Mouse (Mus musculus): ENCODE data around the gene Ext2. TPM values are rescaled to one million over a fixed set of nuclear protein-coding genes. Genes with fewer than 3 reads are reported as not detected.

Gene Ext2
- polyA plus RNA-seq, 1 experiment from 2014 or later = 111 TPM

- 69% methylated on average over 12 of the region's 12 CpGs for WGBS
- no peak for TF ChIP-seq CTCF (IDR thresholded peaks at IDR 0.05; ENCODE audit: low read depth)
- no peak overlapping the region for H3K4me2 ChIP-seq (ENCODE audit: low read length)
- H3K27ac ChIP-seq = no peak overlapping the region
- ATAC-seq (replicated peaks; ENCODE audit: low FRiP score, low read depth) (no peak), DNase-seq (ENCODE audit: low spot score) (no peak)
- H3K4me1 ChIP-seq (replicated peaks; ENCODE audit: insufficient read depth, low read length) = no peaks in the 10 kb centered on the region
- no peaks in the 10 kb centered on the region for H3K27me3 ChIP-seq (ENCODE audit: insufficient read depth, low read length)
- no peaks in the 10 kb centered on the region for H3K9me3 ChIP-seq (replicated peaks; ENCODE audit: low read length)
- no peak overlapping the region for H3K4me3 ChIP-seq (replicated peaks; ENCODE audit: low read depth, low read length)
- no peak overlapping the region for H3K9ac ChIP-seq (ENCODE audit: low read depth, low read length)
- no peaks in the 10 kb centered on the region for H3K36me3 ChIP-seq (ENCODE audit: insufficient read depth, low read length)
Measured at GRCm38 (mm10) chr2:93858845-93859244, 36.5 kb upstream of the Ext2 start.

GRCm38 (mm10) chr2:93851303-93851702 is 28.9 kb upstream of the Ext2 start:
- DNase-seq (ENCODE audit: low spot score) = no peak
- Histone ChIP-seq H3K9me3 (replicated peaks; ENCODE audit: low read length) (no peaks in the 10 kb centered on the region), H3K4me2 (ENCODE audit: low read length) (no peak overlapping the region), H3K27ac (no peak overlapping the region), H3K27me3 (ENCODE audit: insufficient read depth, low read length) (no peaks in the 10 kb centered on the region), H3K9ac (ENCODE audit: low read depth, low read length) (no peak overlapping the region), H3K4me3 (replicated peaks; ENCODE audit: low read depth, low read length) (no peak overlapping the region), H3K36me3 (ENCODE audit: insufficient read depth, low read length) (peaks cover 13% of the 10 kb centered on the region; the same call in 1 of the 2 replicates), H3K4me1 (replicated peaks; ENCODE audit: insufficient read depth, low read length) (peaks cover 8% of the 10 kb centered on the region; the same call in 1 of the 2 replicates)
- WGBS = 85% methylated on average over 1 of the region's 1 CpGs
- no peak for ATAC-seq (replicated peaks; ENCODE audit: low FRiP score, low read depth)
- no peak for TF ChIP-seq CTCF (IDR thresholded peaks at IDR 0.05; ENCODE audit: low read depth)

GRCm38 (mm10) chr2:93850317-93850944 is 28.1 kb upstream of the Ext2 start:
- no peak for ATAC-seq (replicated peaks; ENCODE audit: low FRiP score, low read depth)
- Histone ChIP-seq H3K9ac (ENCODE audit: low read depth, low read length) (no peak overlapping the region), H3K36me3 (ENCODE audit: insufficient read depth, low read length) (peaks cover 17% of the 10 kb centered on the region; the same call in 1 of the 2 replicates), H3K27me3 (ENCODE audit: insufficient read depth, low read length) (no peaks in the 10 kb centered on the region), H3K27ac (no peak overlapping the region), H3K4me3 (replicated peaks; ENCODE audit: low read depth, low read length) (peak overlapping the region; percentile 62; the same call in 1 of the 2 replicates), H3K4me2 (ENCODE audit: low read length) (peak overlapping the region; percentile 69), H3K9me3 (replicated peaks; ENCODE audit: low read length) (no peaks in the 10 kb centered on the region), H3K4me1 (replicated peaks; ENCODE audit: insufficient read depth, low read length) (peaks cover 8% of the 10 kb centered on the region; the same call in 1 of the 2 replicates)
- no peak for TF ChIP-seq CTCF (IDR thresholded peaks at IDR 0.05; ENCODE audit: low read depth)
- 46% methylated on average over 13 of the region's 13 CpGs for WGBS
- DNase-seq (ENCODE audit: low spot score) = no peak

GRCm38 (mm10) chr2:93849505-93850089 is 27.2 kb upstream of the Ext2 start, which contains the start of gene Accs:
Accs (minus strand) TSS chr2:93849943.
- peak within 1 kb of the TSS; percentile 62 for H3K4me3 ChIP-seq (replicated peaks; ENCODE audit: low read depth, low read length)
- WGBS = under 1% methylated on average over 28 of the region's 28 CpGs

GRCm38 (mm10) chr2:93841349-93841748 is 19.0 kb upstream of the Ext2 start:
- H3K36me3 ChIP-seq (ENCODE audit: insufficient read depth, low read length) = 0 out of 2 replicates have a peak, but pooled peaks cover 14% of the 10 kb centered on the region

More at GRCm38 (mm10) chr2:93849505-93850089, 27.2 kb upstream of the Ext2 start, which contains the start of gene Accs:
- Histone ChIP-seq H3K4me1 (replicated peaks; ENCODE audit: insufficient read depth, low read length) (peaks cover 8% of the 10 kb centered on the region; the same call in 1 of the 2 replicates), H3K9me3 (replicated peaks; ENCODE audit: low read length) (no peaks in the 10 kb centered on the region), H3K4me2 (ENCODE audit: low read length) (peak within 1 kb of the TSS; percentile 69), H3K36me3 (ENCODE audit: insufficient read depth, low read length) (peaks cover 17% of the 10 kb centered on the region; the same call in 1 of the 2 replicates), H3K27me3 (ENCODE audit: insufficient read depth, low read length) (no peaks in the 10 kb centered on the region), H3K9ac (ENCODE audit: low read depth, low read length) (peak within 1 kb of the TSS; percentile 72), H3K27ac (peak within 1 kb of the TSS; percentile 92)
- ATAC-seq (replicated peaks; ENCODE audit: low FRiP score, low read depth) (peak; percentile 78), DNase-seq (ENCODE audit: low spot score) (peak; percentile 96)
- TF ChIP-seq CTCF (IDR thresholded peaks at IDR 0.05; ENCODE audit: low read depth) = peak; percentile 69

GRCm38 (mm10) chr2:93840109-93840508 is 17.7 kb upstream of the Ext2 start:
- Histone ChIP-seq H3K4me2 (ENCODE audit: low read length) (no peak overlapping the region), H3K27me3 (ENCODE audit: insufficient read depth, low read length) (no peaks in the 10 kb centered on the region), H3K9me3 (replicated peaks; ENCODE audit: low read length) (no peaks in the 10 kb centered on the region), H3K4me1 (replicated peaks; ENCODE audit: insufficient read depth, low read length) (no peaks in the 10 kb centered on the region), H3K36me3 (ENCODE audit: insufficient read depth, low read length) (0 out of 2 replicates have a peak, but pooled peaks cover 12% of the 10 kb centered on the region), H3K27ac (no peak overlapping the region), H3K4me3 (replicated peaks; ENCODE audit: low read depth, low read length) (no peak overlapping the region), H3K9ac (ENCODE audit: low read depth, low read length) (no peak overlapping the region)
- no peak for ATAC-seq (replicated peaks; ENCODE audit: low FRiP score, low read depth)
- DNase-seq (ENCODE audit: low spot score) = no peak
- 83% methylated on average over 6 of the region's 6 CpGs for WGBS
- TF ChIP-seq CTCF (IDR thresholded peaks at IDR 0.05; ENCODE audit: low read depth) = no peak

More at GRCm38 (mm10) chr2:93841349-93841748, 19.0 kb upstream of the Ext2 start:
- no peak for ATAC-seq (replicated peaks; ENCODE audit: low FRiP score, low read depth)
- H3K27ac ChIP-seq = no peak overlapping the region
- no peaks in the 10 kb centered on the region for H3K4me1 ChIP-seq (replicated peaks; ENCODE audit: insufficient read depth, low read length)
- TF ChIP-seq CTCF (IDR thresholded peaks at IDR 0.05; ENCODE audit: low read depth) = no peak
- no peak overlapping the region for H3K4me2 ChIP-seq (ENCODE audit: low read length)
- no peaks in the 10 kb centered on the region for H3K27me3 ChIP-seq (ENCODE audit: insufficient read depth, low read length)
- no peak overlapping the region for H3K9ac ChIP-seq (ENCODE audit: low read depth, low read length)
- no peaks in the 10 kb centered on the region for H3K9me3 ChIP-seq (replicated peaks; ENCODE audit: low read length)
- no peak for DNase-seq (ENCODE audit: low spot score)
- 94% methylated on average over 3 of the region's 3 CpGs for WGBS
- H3K4me3 ChIP-seq (replicated peaks; ENCODE audit: low read depth, low read length) = no peak overlapping the region

Data from kidney, postnatal 0 days (tissue).